Mouse (Mus musculus) heart, embryonic 11.5 days (tissue): ENCODE measurements around the gene Cep70. TPM values are rescaled to one million over a fixed set of nuclear protein-coding genes. Genes with fewer than 3 reads are reported as not detected.
A peak's percentile ranks its signal among the peaks of the same experiment; 100 is the strongest.

Experiments
- ATAC-seq: fragments of 200-750 bp; cut with Nextera tagmentation; replicated peaks from 2 replicates; pipeline ENCODE4 v1.8.0; 2017; ENCODE audit warnings: moderate library complexity; ENCODE audit not compliant: insufficient number of reproducible peaks, low FRiP score, low TSS enrichment
- H3K27ac ChIP-seq: fragments of 300-500 bp; sonication (generic); 2 replicates; pipeline ENCODE4 v1.5.1; 2014; ENCODE audit warnings: mild to moderate bottlenecking, low read depth, low read length
- H3K27me3 ChIP-seq: fragments of 300-500 bp; sonication (generic); 2 replicates; pipeline ENCODE4 v1.6.1; 2014; ENCODE audit warnings: mild to moderate bottlenecking, low read length, mixed read lengths; ENCODE audit not compliant: control insufficient read depth, insufficient read depth
- H3K36me3 ChIP-seq: fragments of 300-500 bp; sonication (generic); 2 replicates; pipeline ENCODE4 v1.6.1; 2014; ENCODE audit warnings: mild to moderate bottlenecking, low read length, moderate library complexity, mixed read lengths; ENCODE audit not compliant: control insufficient read depth, insufficient read depth
- H3K4me1 ChIP-seq: fragments of 300-500 bp; sonication (generic); 2 replicates; pipeline ENCODE4 v1.6.1; 2014; ENCODE audit warnings: low read length; ENCODE audit not compliant: control insufficient read depth, insufficient read depth
- H3K4me2 ChIP-seq: fragments of 300-500 bp; sonication (generic); 2 replicates; pipeline ENCODE4 v1.6.1; 2014; ENCODE audit warnings: mild to moderate bottlenecking, moderate library complexity
- H3K4me3 ChIP-seq: fragments of 300-500 bp; sonication (generic); 2 replicates; pipeline ENCODE4 v1.5.1; 2014; ENCODE audit warnings: low read depth, low read length
- H3K9ac ChIP-seq: fragments of 300-500 bp; sonication (generic); 2 replicates; pipeline ENCODE4 v1.6.1; 2014; ENCODE audit warnings: mild to moderate bottlenecking, low read depth, low read length, moderate library complexity
- H3K9me3 ChIP-seq: fragments of 300-500 bp; sonication (generic); replicated peaks from 2 replicates; pipeline ENCODE4 v1.6.1; 2016; ENCODE audit warnings: low read length; ENCODE audit not compliant: control insufficient read depth
- WGBS: fragments of 180-500 bp; shearing (Covaris S2); extraction: QIAGEN DNeasy Blood & Tissue Kit; methylation state at CpG from one replicate; pipeline ENCODE4 v1.1.7; 2014; ENCODE audit not compliant: insufficient replicate concordance; 5-methylcytosine and 5-hydroxymethylcytosine counted together
- polyA plus RNA-seq: library from polyadenylated mRNA; unstranded; fragments of >200 nt; fragmentation: Nextera tagmentation; extraction: Ambion mirVana; gene quantifications from 2 replicates; pipeline ENCODE4 v1.2.1, GENCODE M21; 2014

Cep70 gene
- polyA plus RNA-seq, 1 experiment from 2014 or later, result 27.5 TPM

DNA sequence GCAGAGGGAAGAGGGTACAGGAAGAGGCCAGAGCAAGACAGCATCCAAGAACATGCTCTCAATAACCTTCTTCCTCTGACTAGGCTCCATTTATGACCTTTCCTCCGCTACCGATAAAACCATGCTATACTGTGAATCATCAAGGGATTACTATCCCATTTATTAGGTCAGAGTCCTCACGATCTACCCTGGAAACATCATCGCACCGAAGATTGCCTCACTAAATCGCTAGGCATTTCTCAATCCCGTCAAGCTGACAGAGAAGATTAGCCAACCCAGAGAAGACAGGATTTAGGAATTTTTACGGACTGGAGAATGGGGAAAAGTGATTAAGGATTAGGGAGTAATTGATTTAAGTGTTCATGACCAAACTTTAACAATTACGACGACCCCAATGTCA lies 4.9 kb upstream of the Cep70 start:
- ATAC-seq, result no peak
- Histone ChIP-seq H3K36me3 (no peaks in the 10 kb centered on the region), H3K4me3 (no peak overlapping the region), H3K9me3 (no peaks in the 10 kb centered on the region), H3K27ac (no peak overlapping the region), H3K9ac (no peak overlapping the region), H3K4me2 (no peak overlapping the region), H3K4me1 (0 out of 2 replicates have a peak, but pooled peaks cover 3% of the 10 kb centered on the region), H3K27me3 (no peaks in the 10 kb centered on the region)
- 85% methylated on average over 10 of the region's 10 CpGs for WGBS

DNA sequence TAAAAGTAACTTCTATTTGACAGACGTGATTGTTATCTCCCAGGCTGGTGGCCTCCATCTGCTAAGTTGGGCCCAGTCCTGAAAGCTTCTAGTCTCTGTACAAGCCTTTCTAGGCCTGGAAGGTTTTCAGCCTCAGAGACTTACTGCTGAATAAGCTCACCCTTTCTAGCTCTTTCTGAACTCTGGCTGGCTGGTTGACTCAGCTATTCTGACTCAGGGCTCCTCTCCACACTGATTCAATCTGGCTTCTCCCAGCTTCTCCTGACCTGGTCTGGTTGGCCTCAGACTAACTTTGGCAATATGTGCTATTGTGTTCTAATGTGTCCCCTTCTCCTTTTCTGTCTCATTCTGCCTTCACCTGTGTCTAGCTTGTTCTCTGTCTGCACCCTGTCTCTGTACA lies 3.9 kb upstream of the Cep70 start:
- Histone ChIP-seq H3K27ac (no peak overlapping the region), H3K9ac (no peak overlapping the region), H3K36me3 (no peaks in the 10 kb centered on the region), H3K4me2 (no peak overlapping the region), H3K4me3 (no peak overlapping the region), H3K9me3 (no peaks in the 10 kb centered on the region), H3K4me1 (0 out of 2 replicates have a peak, but pooled peaks cover 3% of the 10 kb centered on the region), H3K27me3 (no peaks in the 10 kb centered on the region)
- 47% methylated on average over 1 of the region's 1 CpGs for WGBS
- ATAC-seq, result no peak

DNA sequence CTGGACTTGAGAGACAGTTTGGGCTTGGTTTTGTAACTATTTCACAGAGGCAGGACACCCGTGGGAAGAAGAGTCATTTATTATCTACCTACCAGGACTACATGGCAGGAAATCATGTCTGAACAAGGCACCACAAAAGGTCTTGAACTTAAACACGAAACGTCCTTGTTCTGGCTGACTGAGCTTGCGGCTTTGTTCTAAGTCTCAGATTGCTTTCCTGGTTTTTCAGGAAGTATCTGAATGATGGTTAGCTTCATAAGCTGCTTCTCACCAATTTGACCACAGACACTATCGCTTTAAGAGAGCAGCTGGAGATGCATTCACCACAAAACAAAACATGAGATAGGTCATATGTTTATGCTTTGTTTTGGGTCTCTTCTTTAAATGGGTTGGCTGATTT lies 2.6 kb upstream of the Cep70 start:
- Histone ChIP-seq H3K36me3 (no peaks in the 10 kb centered on the region), H3K4me3 (no peak overlapping the region), H3K27me3 (no peaks in the 10 kb centered on the region), H3K4me1 (0 out of 2 replicates have a peak, but pooled peaks cover 3% of the 10 kb centered on the region), H3K9ac (no peak overlapping the region), H3K9me3 (no peaks in the 10 kb centered on the region), H3K27ac (no peak overlapping the region), H3K4me2 (no peak overlapping the region)
- 73% methylated on average over 5 of the region's 5 CpGs for WGBS
- ATAC-seq, result no peak

DNA sequence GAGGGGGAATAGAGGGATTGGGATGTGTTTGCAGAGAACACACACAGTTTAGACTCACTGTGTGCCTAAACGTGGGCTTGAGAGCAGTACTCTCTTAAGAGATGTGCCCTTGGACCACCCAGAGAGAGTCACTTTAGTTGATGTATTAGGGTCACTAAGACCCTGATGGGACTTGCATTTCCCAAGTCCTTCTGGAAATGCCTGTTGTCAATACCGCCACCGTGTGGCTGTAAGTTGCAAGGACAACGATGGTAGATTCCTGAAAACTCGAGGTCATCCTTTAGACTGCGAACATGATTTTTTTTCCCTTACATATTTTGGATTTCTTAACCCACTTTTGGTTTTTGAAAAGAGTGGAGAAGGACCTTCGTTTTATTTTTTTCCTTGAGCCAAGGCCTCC lies 1.1 kb upstream of the Cep70 start:
- no peak overlapping the region for H3K9ac ChIP-seq

DNA sequence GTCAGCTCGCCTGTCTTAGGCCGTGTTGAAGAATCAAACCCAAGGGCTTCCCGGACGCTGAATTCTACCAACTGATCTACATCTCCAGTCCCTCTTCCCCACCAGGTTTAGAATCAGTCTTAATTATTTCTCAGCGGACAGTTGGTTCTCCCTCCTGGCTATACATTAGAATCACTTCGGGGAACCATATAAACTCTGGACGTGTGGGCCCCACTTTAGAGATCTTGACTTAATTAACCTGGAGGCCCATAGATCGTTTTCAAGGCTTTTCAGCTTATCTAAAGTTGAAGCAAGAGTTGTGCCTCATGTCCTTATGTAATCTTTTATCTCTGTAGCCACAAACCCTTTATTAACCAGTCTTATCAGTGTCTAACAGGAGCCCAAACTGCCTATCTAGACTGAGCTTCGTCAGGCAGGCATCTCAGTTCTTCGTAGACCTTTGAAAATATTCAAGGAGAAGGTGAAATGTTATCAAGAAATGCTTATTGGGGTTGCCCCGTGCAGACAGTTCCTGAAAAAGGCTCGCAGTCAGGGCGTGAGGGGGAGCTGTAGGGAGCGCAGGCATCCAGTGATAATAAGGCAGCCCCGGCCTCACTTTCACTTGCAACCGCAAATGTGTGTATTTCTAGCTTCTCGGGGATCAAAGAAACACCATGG lies 506 bp upstream of the Cep70 start:
- Histone ChIP-seq H3K27ac (peak overlapping the region; percentile 74), H3K4me3 (peak overlapping the region; percentile 64), H3K36me3 (no peaks in the 10 kb centered on the region), H3K9ac (peak overlapping the region; percentile 82; the same call in 1 of the 2 replicates), H3K9me3 (no peaks in the 10 kb centered on the region), H3K4me2 (peak overlapping the region; percentile 74), H3K4me1 (0 out of 2 replicates have a peak, but pooled peaks cover 3% of the 10 kb centered on the region), H3K27me3 (no peaks in the 10 kb centered on the region)
- WGBS, result 5% methylated on average over 17 of the region's 17 CpGs
- peak; percentile 49 for ATAC-seq

More for the DNA sequence above, 1.1 kb upstream of the Cep70 start:
- 3% methylated on average over 7 of the region's 7 CpGs for WGBS
- no peak for ATAC-seq
- no peaks in the 10 kb centered on the region for H3K27me3 ChIP-seq
- no peaks in the 10 kb centered on the region for H3K9me3 ChIP-seq
- H3K4me2 ChIP-seq, result peak overlapping the region; percentile 74
- H3K4me3 ChIP-seq, result no peak overlapping the region
- H3K27ac ChIP-seq, result no peak overlapping the region
- H3K4me1 ChIP-seq, result 0 out of 2 replicates have a peak, but pooled peaks cover 3% of the 10 kb centered on the region
- no peaks in the 10 kb centered on the region for H3K36me3 ChIP-seq

DNA sequence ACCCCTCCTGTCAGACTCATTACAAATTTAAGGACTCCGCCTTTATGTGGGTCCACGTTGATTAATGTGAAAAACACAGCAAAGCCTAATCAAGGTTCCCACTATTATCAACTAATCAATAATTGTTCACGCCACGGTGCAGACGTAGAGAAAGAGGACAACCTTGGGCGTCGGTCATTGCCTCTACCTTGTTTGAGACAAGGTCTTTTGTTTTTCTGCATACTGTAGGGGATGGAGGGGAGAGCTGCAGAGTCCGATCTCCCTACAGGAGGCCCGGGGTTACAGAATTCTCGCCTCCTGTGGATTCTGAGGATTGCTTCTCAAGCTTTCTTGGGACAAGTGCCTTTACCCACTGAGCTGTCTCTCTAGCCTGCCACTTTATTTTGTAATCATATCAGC lies 727 bp downstream of the Cep70 start:
- H3K36me3 ChIP-seq, result no peaks in the 10 kb centered on the region
- no peak for ATAC-seq
- H3K9ac ChIP-seq, result peak overlapping the region; percentile 82
- H3K4me3 ChIP-seq, result peak overlapping the region; percentile 64
- H3K9me3 ChIP-seq, result no peaks in the 10 kb centered on the region
- no peaks in the 10 kb centered on the region for H3K27me3 ChIP-seq
- peak overlapping the region; percentile 74; the same call in 1 of the 2 replicates for H3K27ac ChIP-seq
- H3K4me2 ChIP-seq, result peak overlapping the region; percentile 74
- WGBS, result 4% methylated on average over 10 of the region's 10 CpGs
- H3K4me1 ChIP-seq, result 0 out of 2 replicates have a peak, but pooled peaks cover 3% of the 10 kb centered on the region

GRCm38 (mm10) chr9:99248304-99248703 lies 5.1 kb downstream of the Cep70 start:
- no peak for ATAC-seq
- no peaks in the 10 kb centered on the region for H3K27me3 ChIP-seq
- H3K27ac ChIP-seq, result no peak overlapping the region
- H3K9ac ChIP-seq, result no peak overlapping the region
- no peaks in the 10 kb centered on the region for H3K4me1 ChIP-seq
- WGBS, result 48% methylated on average over 8 of the region's 8 CpGs
- H3K4me2 ChIP-seq, result no peak overlapping the region
- H3K4me3 ChIP-seq, result no peak overlapping the region
- no peaks in the 10 kb centered on the region for H3K36me3 ChIP-seq
- H3K9me3 ChIP-seq, result no peaks in the 10 kb centered on the region

GRCm38 (mm10) chr9:99248906-99249305 lies 5.7 kb downstream of the Cep70 start:
- H3K9me3 ChIP-seq, result no peaks in the 10 kb centered on the region
- WGBS, result 96% methylated on average over 4 of the region's 4 CpGs
- H3K27ac ChIP-seq, result no peak overlapping the region
- ATAC-seq, result no peak
- H3K36me3 ChIP-seq, result no peaks in the 10 kb centered on the region
- H3K4me1 ChIP-seq, result no peaks in the 10 kb centered on the region
- no peak overlapping the region for H3K9ac ChIP-seq
- H3K27me3 ChIP-seq, result no peaks in the 10 kb centered on the region
- H3K4me3 ChIP-seq, result no peak overlapping the region
- H3K4me2 ChIP-seq, result no peak overlapping the region

DNA sequence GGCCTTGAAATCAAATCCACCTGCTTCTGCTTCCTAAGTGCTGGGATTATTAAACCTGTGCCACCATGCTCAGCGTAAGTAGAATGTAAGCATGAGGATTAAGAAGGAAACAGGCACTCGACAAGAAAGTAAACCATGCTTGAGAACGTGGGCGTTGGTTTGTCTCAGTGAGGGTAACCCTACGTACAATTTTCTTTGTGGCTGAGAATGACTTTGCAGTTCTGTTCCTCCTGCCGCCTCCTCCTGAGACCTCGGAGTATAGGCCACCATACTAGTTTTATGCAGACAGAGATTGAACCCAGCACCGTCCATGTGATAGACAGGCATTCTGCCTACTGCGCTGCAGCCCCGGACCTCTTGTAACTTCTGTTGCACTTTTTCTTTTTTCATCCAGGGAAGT lies 10.7 kb downstream of the Cep70 start:
- no peaks in the 10 kb centered on the region for H3K27me3 ChIP-seq
- H3K27ac ChIP-seq, result no peak overlapping the region
- 0 out of 2 replicates have a peak overlapping the region, but pooled peaks have one; percentile 3 for H3K4me2 ChIP-seq
- H3K4me1 ChIP-seq, result no peaks in the 10 kb centered on the region
- peak; percentile 52; the same call in 1 of the 2 replicates for ATAC-seq
- 83% methylated on average over 10 of the region's 10 CpGs for WGBS
- peaks cover 2% of the 10 kb centered on the region; the same call in 1 of the 2 replicates for H3K36me3 ChIP-seq
- no peak overlapping the region for H3K9ac ChIP-seq
- no peak overlapping the region for H3K4me3 ChIP-seq
- no peaks in the 10 kb centered on the region for H3K9me3 ChIP-seq
